Mouse (Mus musculus) erythroblast, adult 5-6 weeks (primary cell): ENCODE data around the gene Trpm3. TPM values are rescaled to one million over a fixed set of nuclear protein-coding genes. Genes with fewer than 3 reads are reported as not detected.

ENCODE experiments used
- ATAC-seq: replicated peaks from 2 replicates; pipeline ENCODE4 v1.8.0; 2016; ENCODE audit warnings: moderate number of reproducible peaks, mild to moderate bottlenecking, moderate TSS enrichment, inconsistent platforms; ENCODE audit not compliant: poor library complexity, low FRiP score, severe bottlenecking
- total RNA-seq, 2 experiments: library from RNA; stranded (forward) in 1 of 2; stranded (reverse) in 1 of 2; fragments of 150-400 nt in 1 of 2; fragments of 200-764, 138-1000 nt in 1 of 2; gene quantifications; 2 replicates each; pipeline versions ENCODE4 v1.2.3 to v1.2.4; 2015 to 2017; ENCODE audit warnings: low replicate concordance in 2 of 2

Gene Trpm3
- total RNA-seq, 2 experiments from 2014 or later = 0.26 TPM; not detected in 1

DNA sequence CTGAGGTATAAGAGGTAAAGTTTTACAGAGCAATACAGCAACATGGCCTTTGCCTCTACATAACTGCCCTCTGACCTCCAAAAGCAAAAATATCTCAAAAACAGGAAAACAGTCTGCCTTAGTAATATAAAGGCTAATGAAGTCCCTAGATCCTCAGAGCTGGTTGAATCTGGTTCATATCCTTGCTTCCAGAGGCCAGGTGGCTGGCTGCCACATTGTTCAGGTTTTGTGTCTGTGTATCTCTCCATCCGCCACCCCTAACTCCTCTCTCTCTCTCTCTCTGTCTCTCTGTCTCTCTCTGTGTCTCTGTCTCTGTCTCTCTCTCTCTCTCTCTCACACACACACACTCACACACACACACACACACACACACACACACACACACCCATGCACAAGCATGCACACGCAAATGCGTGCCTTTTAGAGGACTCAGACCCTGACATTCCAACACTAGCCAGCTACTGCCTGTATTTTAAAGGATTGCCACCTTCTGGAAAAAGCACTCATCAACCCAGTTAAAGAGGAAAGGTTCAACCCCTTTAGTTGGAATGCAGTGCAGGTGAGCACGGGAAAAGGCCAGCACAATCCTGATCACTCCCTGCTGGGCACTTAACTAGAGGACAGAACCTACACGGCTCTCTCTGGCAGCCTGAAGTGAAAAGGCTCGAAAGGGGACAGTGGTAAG lies 902.8 kb downstream of the Trpm3 start:
- no peak for ATAC-seq

DNA sequence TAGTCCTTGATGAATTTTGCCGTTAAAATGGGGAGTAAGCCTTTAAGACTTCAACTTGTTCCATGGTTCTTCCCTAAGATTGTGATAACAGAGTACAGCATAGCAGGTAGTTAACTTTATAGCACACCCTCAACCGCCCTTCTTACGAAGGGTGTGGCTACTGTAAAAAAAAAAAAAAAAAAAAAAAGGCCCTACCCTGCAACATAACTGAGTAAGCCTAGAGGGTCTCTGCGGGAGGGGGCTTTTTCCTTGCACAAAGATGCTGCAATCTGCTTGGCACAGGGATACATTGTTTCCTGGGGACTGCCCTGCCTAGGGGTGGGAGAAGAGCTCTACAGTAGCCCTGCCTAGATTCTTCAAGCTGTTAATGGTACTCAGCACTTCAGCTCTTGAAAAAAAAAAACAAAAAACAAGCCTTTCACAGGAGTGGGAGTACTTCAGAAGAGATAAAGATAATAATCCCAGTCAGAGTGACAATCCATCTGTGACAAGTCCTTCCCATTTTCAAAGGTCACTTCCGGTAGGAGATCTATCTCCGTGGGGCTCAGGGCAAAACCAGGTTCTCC lies 903.4 kb downstream of the Trpm3 start:
- no peak for ATAC-seq

DNA sequence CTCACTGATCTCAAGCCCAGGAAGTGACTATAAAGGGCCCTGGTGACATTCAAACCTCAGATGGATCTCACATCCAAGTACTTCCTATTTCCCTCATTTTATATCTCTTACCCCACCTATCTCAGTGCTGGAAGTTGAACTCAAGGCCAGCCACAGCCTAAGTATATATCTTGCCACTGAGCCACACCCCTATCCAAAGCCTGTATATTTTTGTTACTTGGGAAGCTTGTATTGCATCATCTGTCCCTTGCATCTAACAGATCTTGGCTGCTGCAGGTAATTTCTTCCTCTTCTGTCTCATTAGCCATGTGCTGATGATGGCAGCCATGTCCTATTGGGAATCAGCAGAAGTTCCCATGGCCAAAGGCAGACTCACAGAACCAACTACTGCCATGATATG lies 904.9 kb downstream of the Trpm3 start:
- ATAC-seq = no peak
